ENCODE assay signal across 27 mouse cellular contexts in genomic region chr1:119794342-119794741, GRCm38 (mm10). TPM values are rescaled to one million over a fixed set of nuclear protein-coding genes. Genes with fewer than 3 reads are reported as not detected.
DNase-seq lines count a peak whose midpoint lies in the region; TF ChIP-seq lines count a peak whose summit lies in the region.
"Had no signal": no experiment of that assay in that cellular context is flagged by ENCODE, and none has a peak within 500 bp of the region (broad histone marks: within the 10 kb centered on the region; RNA-seq: fewer than 3 reads in every experiment).

No protein-coding gene starts in this region.

- no peaks in the 10 kb centered on the region for H3K27me3 ChIP-seq in cerebellum, adult 2 months (ENCODE audit: control insufficient read depth, insufficient read depth, low read length)
- H3K27me3 ChIP-seq: heart, embryonic 13.5 days; hindbrain, embryonic 15.5 days; limb, embryonic 15.5 days; liver, embryonic 13.5 days; midbrain, embryonic 13.5 days; stomach, embryonic 15.5 days had no signal

- H3K27ac ChIP-seq in cerebellum, adult 2 months (ENCODE audit: insufficient read depth, low read length): no peak overlapping the region
- H3K27ac ChIP-seq: heart, adult 2 months; heart, embryonic 13.5 days; hindbrain, embryonic 15.5 days; limb, embryonic 10.5 days; limb, embryonic 15.5 days; liver, embryonic 13.5 days; macrophage; midbrain, embryonic 13.5 days; stomach, embryonic 15.5 days had no signal

- peaks cover 5% of the 10 kb centered on the region for H3K4me1 ChIP-seq in cerebellum, adult 2 months (ENCODE audit: control insufficient read depth, insufficient read depth, low read length)
- H3K4me1 ChIP-seq: liver, embryonic 13.5 days; midbrain, embryonic 13.5 days; stomach, embryonic 15.5 days had no signal

- intact Hi-C loops in left cerebral cortex, postnatal 4 days (cut with DNase I): no loop called here
- intact Hi-C loops in left cerebral cortex, postnatal 25 days (cut with DNase I): no loop called here

- no peak for TF ChIP-seq CTCF in cerebellum, adult 2 months (IDR thresholded peaks at IDR 0.05; ENCODE audit: borderline replicate concordance, insufficient read depth, low read depth, low read length)

- H3K4me3 ChIP-seq in cerebellum, adult 2 months (replicated peaks; ENCODE audit: insufficient read depth, low read depth, low read length): no peak overlapping the region
- H3K4me3 ChIP-seq: erythroblast, embryonic 14.5 days; heart, adult 2 months; heart, embryonic 13.5 days; hindbrain, embryonic 15.5 days; limb, embryonic 10.5 days; limb, embryonic 15.5 days; liver, embryonic 13.5 days; midbrain, embryonic 13.5 days; stomach, embryonic 15.5 days had no signal

- 74% methylated on average over 1 of the region's 1 CpGs for WGBS in cerebellum, adult 2 months

- DNase-seq in left cerebral cortex, postnatal 4 days: peak; percentile 6
- no peak for DNase-seq in left cerebral cortex, postnatal 25 days (ENCODE audit: low spot score in 2 of 2)
- peak; percentile 38 to 63 for DNase-seq in cerebellum, adult 2 months
- DNase-seq in cerebellum, postnatal 14 days: peak; percentile 26 to 44
- no peak for DNase-seq in ovary, postnatal 14 days (ENCODE audit: low spot score)
- DNase-seq in frontal cortex, postnatal 25 days (ENCODE audit: low spot score in 2 of 2): no peak
- no peak for DNase-seq in kidney, postnatal 36 days
- DNase-seq: adrenal gland, adult 2 months; B cell, adult 2 months; gastrocnemius, postnatal 36 days; heart, adult 2 months; heart, postnatal 10 days; kidney, adult 18-20 months; kidney, postnatal 4 days; liver, embryonic 13.5 days; lung, adult 2 months; lung, postnatal 10 days; retina, postnatal 1 day; right cerebral cortex, postnatal 25 days had no signal

- no peak for TF ChIP-seq POLR2A in cerebellum, adult 2 months (IDR thresholded peaks at IDR 0.05; ENCODE audit: borderline replicate concordance, insufficient read depth, low read length)

RNA-seq across cellular contexts. Expression of gene Ptpn4, which starts 43.1 kb away (rescaled TPM):
- total RNA-seq in left cerebral cortex, postnatal 4 days (2021): 10 to 100 TPM; 37.2 to 39.0 TPM
- 10 to 100 TPM; 93.7 to 94.6 TPM for total RNA-seq in left cerebral cortex, postnatal 25 days (2021)
- 25.6 and 29.7 TPM in 2 replicates for polyA plus RNA-seq in cerebellum, adult 2 months (2012; rRNA removed)

Comparison
In these comparisons a context has a peak if more than half of its experiments do, and no peak if none do; other contexts are left out.
1. DNase-seq: peak in left cerebral cortex, postnatal 4 days (single experiment), cerebellum, adult 2 months (2 of 2) and cerebellum, postnatal 14 days (2 of 2); none in left cerebral cortex, postnatal 25 days (0 of 2), ovary, postnatal 14 days (single experiment), frontal cortex, postnatal 25 days (0 of 2) and kidney, postnatal 36 days (0 of 2).